Mouse (Mus musculus) hindbrain, embryonic 16.5 days (tissue): ENCODE results near the gene Csn3. TPM values are rescaled to one million over a fixed set of nuclear protein-coding genes. Genes with fewer than 3 reads are reported as not detected.

ENCODE experiments used
- ATAC-seq: fragments of 200-750 bp; cut with Nextera tagmentation; 2 replicates; pipeline ENCODE4 v1.8.0; 2017; ENCODE audit warnings: moderate TSS enrichment, moderate library complexity
- H3K27ac ChIP-seq: fragments of 300-500 bp; sonication (generic); 2 replicates; pipeline ENCODE4 v1.5.1; 2014; ENCODE audit warnings: low read depth, mild to moderate bottlenecking, control low read depth, low read length, moderate library complexity
- H3K27me3 ChIP-seq: fragments of 300-500 bp; sonication (generic); replicated peaks from 2 replicates; pipeline ENCODE4 v1.6.1; 2014; ENCODE audit warnings: low read length; ENCODE audit not compliant: control insufficient read depth, insufficient read depth
- H3K36me3 ChIP-seq: fragments of 300-500 bp; sonication (generic); 2 replicates; pipeline ENCODE4 v1.6.1; 2014; ENCODE audit warnings: mild to moderate bottlenecking, low read length, moderate library complexity, mixed read lengths; ENCODE audit not compliant: control insufficient read depth, insufficient read depth
- H3K4me1 ChIP-seq: fragments of 300-500 bp; sonication (generic); 2 replicates; pipeline ENCODE4 v1.6.1; 2014; ENCODE audit warnings: low read depth, low read length; ENCODE audit not compliant: control insufficient read depth, insufficient read depth
- H3K4me2 ChIP-seq: fragments of 300-500 bp; sonication (generic); 2 replicates; pipeline ENCODE4 v1.6.1; 2014; ENCODE audit warnings: mild to moderate bottlenecking, low read length, control low read depth, moderate library complexity
- H3K4me3 ChIP-seq: fragments of 300-500 bp; sonication (generic); 2 replicates; pipeline ENCODE4 v1.5.1; 2014; ENCODE audit warnings: mild to moderate bottlenecking, low read length, control low read depth, moderate library complexity
- H3K9ac ChIP-seq: fragments of 300-500 bp; sonication (generic); 2 replicates; pipeline ENCODE4 v1.6.1; 2014; ENCODE audit warnings: low read depth, mild to moderate bottlenecking, control low read depth, low read length, moderate library complexity
- H3K9me3 ChIP-seq: fragments of 300-500 bp; sonication (generic); 2 replicates; pipeline ENCODE4 v1.6.1; 2014; ENCODE audit warnings: mild to moderate bottlenecking, low read length, moderate library complexity; ENCODE audit not compliant: control insufficient read depth
- WGBS: fragments of 180-500 bp; shearing (Covaris S2); extraction: QIAGEN DNeasy Blood & Tissue Kit; methylation state at CpG from one replicate; pipeline ENCODE4 v1.1.7; 2014; 5-methylcytosine and 5-hydroxymethylcytosine counted together
- polyA plus RNA-seq: library from polyadenylated mRNA; unstranded; fragments of >200 nt; fragmentation: Nextera tagmentation; extraction: Ambion mirVana; gene quantifications from 2 replicates; pipeline ENCODE4 v1.2.1, GENCODE M21; 2015

Gene Csn3
- not detected in 2 replicates for polyA plus RNA-seq

DNA sequence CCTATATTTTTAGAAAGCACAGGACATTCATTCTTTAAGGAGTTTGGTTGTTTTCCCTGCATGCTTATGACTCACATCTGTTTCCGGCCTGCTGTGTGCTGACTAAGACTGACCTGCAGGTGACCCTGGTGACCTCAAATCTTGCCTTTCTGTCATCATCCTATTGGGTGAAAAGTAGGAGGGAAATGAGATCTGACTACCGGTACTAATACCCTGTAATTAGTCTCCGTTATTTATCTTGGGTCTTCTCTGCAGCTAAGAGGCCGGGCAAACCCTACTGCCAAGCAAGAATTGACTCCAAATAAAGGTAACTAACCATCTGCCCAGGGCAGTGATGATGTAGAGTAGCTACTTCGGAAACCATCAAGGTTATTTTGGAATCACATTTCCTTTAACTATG, at the start of gene Csn3:
Gene Csn3 (plus strand): TSS at position 208 of the 400 bp plus-strand sequence.
- no peaks in the 10 kb centered on the region for H3K36me3 ChIP-seq
- no peak within 1 kb of the TSS for H3K4me2 ChIP-seq
- no peak within 1 kb of the TSS for H3K9ac ChIP-seq
- no peak within 1 kb of the TSS for H3K4me3 ChIP-seq
- no peaks in the 10 kb centered on the region for H3K27me3 ChIP-seq
- 48% methylated on average over 5 of the region's 5 CpGs for WGBS
- no peak within 1 kb of the TSS for H3K27ac ChIP-seq
- no peaks in the 10 kb centered on the region for H3K4me1 ChIP-seq
- H3K9me3 ChIP-seq = no peaks in the 10 kb centered on the region
- no peak for ATAC-seq

DNA sequence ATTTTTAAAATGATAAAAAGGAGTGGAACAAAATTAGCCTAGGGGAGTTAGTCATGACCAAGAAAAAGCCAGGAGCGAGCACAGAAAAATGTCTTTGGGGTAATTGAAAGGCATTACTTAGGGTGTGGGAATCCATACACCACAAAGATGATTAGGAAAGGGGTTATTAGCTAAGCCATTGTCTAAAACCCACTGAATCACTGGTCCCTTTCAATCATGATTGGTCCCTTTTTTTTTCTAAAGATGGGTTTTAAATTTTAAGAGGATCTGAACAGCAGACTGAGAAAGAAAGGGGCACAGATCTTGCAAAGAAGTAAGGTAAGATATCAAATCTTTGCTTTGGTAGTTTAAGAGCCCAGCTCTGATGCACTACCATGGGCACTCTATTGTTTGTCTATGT, 40.6 kb upstream of the Csn3 start, which contains the start of gene Odam:
Gene Odam (plus strand): TSS at position 301 of the 400 bp plus-strand sequence.
- no peaks in the 10 kb centered on the region for H3K4me1 ChIP-seq
- H3K27ac ChIP-seq = no peak within 1 kb of the TSS
- no peaks in the 10 kb centered on the region for H3K36me3 ChIP-seq
- WGBS = 87% methylated on average over 1 of the region's 1 CpGs
- H3K27me3 ChIP-seq = no peaks in the 10 kb centered on the region
- H3K9ac ChIP-seq = no peak within 1 kb of the TSS
- H3K4me3 ChIP-seq = no peak within 1 kb of the TSS
- ATAC-seq = no peak
- no peaks in the 10 kb centered on the region for H3K9me3 ChIP-seq
- no peak within 1 kb of the TSS for H3K4me2 ChIP-seq

DNA sequence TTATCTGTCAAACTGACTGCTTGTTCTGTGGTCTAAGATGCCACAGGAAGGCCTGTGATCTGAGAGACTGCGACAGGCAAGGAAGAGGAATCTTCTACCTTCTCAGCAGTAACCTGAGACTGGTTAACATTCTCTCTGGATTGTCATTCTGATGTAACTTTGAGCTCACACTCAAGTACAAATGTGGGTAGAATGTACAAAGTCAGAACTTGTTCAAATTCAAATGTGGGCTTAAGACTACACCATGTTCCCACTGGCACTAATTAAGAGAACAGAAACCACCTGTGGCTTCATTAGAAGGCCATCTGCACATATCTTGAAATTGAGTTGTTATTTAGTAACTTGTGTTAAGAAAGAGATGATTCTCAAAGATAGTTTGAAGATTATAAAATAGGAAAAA, 6.2 kb downstream of the Csn3 start:
- Histone ChIP-seq H3K27ac (no peak overlapping the region), H3K4me3 (no peak overlapping the region), H3K4me2 (no peak overlapping the region), H3K4me1 (no peaks in the 10 kb centered on the region), H3K9me3 (no peaks in the 10 kb centered on the region), H3K36me3 (no peaks in the 10 kb centered on the region), H3K9ac (no peak overlapping the region), H3K27me3 (no peaks in the 10 kb centered on the region)
- ATAC-seq = no peak
- 58% methylated on average over 1 of the region's 1 CpGs for WGBS

DNA sequence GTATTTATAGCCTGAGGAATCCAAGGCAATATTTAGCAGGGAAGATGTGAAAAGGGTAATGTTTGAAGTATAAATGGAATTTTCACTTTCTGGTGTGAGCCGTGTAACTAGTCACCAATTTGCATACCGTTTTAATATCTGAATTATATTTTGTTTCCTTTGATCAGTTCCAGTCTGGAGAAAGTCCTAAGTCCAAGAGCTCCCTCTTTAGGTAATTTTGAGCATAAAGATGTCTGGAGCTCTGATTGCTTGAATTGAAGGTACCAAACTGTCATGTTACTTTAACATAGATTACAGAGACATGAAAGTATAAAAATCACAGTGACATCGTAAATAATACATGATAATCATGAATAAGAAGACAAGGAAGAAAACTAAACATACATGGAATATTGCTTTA, 15.4 kb downstream of the Csn3 start:
- 47% methylated on average over 3 of the region's 3 CpGs for WGBS

DNA sequence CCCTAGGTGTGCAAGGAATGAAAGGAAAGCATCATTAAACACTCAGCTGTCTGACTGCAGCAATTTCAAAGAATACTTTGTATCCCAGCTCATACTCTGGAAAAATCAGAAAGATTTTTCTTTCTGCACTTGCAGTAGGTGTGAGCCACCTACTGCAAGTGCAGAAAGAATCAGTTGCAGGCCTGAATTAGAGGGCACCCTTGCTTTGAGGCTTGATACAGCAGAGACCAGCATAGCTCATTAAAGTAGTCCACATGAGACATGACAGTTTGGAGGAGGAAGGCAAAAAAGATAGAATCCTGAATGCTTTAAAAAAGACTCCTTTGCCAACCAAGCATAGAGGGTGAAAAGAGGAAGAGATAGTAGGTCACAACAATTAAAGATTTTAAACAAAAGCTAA, 17.1 kb downstream of the Csn3 start:
- Histone ChIP-seq H3K27ac (no peak overlapping the region), H3K9ac (no peak overlapping the region), H3K4me3 (no peak overlapping the region), H3K36me3 (no peaks in the 10 kb centered on the region), H3K4me2 (no peak overlapping the region), H3K27me3 (no peaks in the 10 kb centered on the region), H3K9me3 (no peaks in the 10 kb centered on the region), H3K4me1 (no peaks in the 10 kb centered on the region)
- ATAC-seq = no peak

More for the DNA sequence above, 15.4 kb downstream of the Csn3 start:
- H3K4me2 ChIP-seq = no peak overlapping the region
- no peak overlapping the region for H3K27ac ChIP-seq
- no peak overlapping the region for H3K9ac ChIP-seq
- H3K27me3 ChIP-seq = no peaks in the 10 kb centered on the region
- H3K9me3 ChIP-seq = no peaks in the 10 kb centered on the region
- no peaks in the 10 kb centered on the region for H3K4me1 ChIP-seq
- no peaks in the 10 kb centered on the region for H3K36me3 ChIP-seq
- no peak for ATAC-seq
- H3K4me3 ChIP-seq = no peak overlapping the region

DNA sequence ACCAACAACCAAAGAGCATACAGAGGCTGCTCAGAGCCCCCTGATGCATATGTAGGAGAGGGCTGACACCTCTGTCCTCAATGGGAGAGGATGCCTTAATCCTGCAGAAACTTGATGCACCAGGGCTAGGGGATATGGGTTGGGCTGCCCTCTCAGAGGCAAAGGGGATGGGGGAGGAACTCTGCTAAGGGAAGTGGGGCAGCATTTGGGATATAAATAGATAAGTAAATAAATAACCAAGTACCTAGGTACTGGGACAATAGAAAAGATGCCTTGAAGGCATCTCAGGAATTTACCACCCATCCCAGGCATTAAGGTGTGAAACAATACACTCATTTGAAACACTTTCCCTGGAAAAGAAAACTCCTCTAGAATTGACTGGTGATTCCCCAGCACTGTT, 26.5 kb downstream of the Csn3 start:
- no peak for ATAC-seq
- H3K27me3 ChIP-seq = no peaks in the 10 kb centered on the region
- no peak overlapping the region for H3K27ac ChIP-seq
- H3K9me3 ChIP-seq = no peaks in the 10 kb centered on the region
- no peak overlapping the region for H3K4me2 ChIP-seq
- H3K4me1 ChIP-seq = no peaks in the 10 kb centered on the region
- no peaks in the 10 kb centered on the region for H3K36me3 ChIP-seq
- H3K4me3 ChIP-seq = no peak overlapping the region
- H3K9ac ChIP-seq = no peak overlapping the region

DNA sequence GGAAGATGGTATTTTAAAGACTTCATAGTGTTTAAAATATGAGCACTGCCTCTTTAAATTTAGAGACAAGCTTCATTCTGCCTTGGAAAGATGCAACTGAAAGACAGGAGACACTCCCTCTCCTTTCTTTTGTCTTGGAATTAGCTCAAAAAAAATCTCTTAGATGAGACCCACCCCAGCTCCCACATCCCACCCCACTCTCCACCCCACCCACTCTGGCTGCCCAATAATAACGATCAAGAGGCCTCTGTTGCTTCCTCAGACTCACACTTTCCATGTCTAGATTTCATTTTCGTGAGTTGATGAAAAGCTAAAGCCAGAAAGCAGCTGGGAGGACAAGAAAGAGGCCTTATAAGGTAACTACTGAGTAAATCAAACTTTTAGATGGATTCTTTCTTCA, 43.8 kb downstream of the Csn3 start, which contains the start of the genes 2310003L06Rik and Gm28434:
Gene 2310003L06Rik (plus strand): TSS at position 259 of the 400 bp plus-strand sequence.
Gene Gm28434 (plus strand): TSS at position 317 of the 400 bp plus-strand sequence.
- ATAC-seq = no peak
- no peaks in the 10 kb centered on the region for H3K9me3 ChIP-seq
- WGBS = 63% methylated on average over 2 of the region's 2 CpGs

DNA sequence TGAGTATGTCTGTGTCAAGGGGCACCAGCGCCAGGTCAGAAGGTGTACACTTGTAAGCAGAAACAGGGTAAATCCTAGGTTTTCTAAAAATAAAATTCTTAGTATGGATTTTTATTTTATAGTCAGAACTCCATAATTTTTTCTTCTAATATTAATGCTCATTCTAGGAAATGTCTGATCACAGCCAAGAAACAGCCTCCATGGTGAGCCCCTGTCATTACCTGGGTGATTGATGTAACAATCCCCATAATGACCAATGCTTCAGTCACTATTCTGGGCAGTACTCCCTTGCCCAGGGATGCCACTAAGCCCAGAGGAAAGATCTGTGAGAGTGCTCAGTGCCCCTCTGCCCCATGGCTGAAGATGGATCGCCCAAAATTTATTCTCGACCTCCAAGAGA, 53.8 kb downstream of the Csn3 start, which contains the start of gene Cabs1:
Gene Cabs1 (plus strand): TSS at position 301 of the 400 bp plus-strand sequence.
- no peaks in the 10 kb centered on the region for H3K27me3 ChIP-seq
- no peaks in the 10 kb centered on the region for H3K9me3 ChIP-seq
- H3K4me1 ChIP-seq = no peaks in the 10 kb centered on the region
- no peak within 1 kb of the TSS for H3K4me3 ChIP-seq
- H3K27ac ChIP-seq = no peak within 1 kb of the TSS
- no peaks in the 10 kb centered on the region for H3K36me3 ChIP-seq
- ATAC-seq = no peak
- 89% methylated on average over 3 of the region's 3 CpGs for WGBS
- no peak within 1 kb of the TSS for H3K9ac ChIP-seq
- H3K4me2 ChIP-seq = no peak within 1 kb of the TSS

More for the DNA sequence above, 43.8 kb downstream of the Csn3 start, which contains the start of the genes 2310003L06Rik and Gm28434:
- H3K27ac ChIP-seq = no peak within 1 kb of the TSS
- H3K36me3 ChIP-seq = no peaks in the 10 kb centered on the region
- no peak within 1 kb of the TSS for H3K9ac ChIP-seq
- H3K4me2 ChIP-seq = no peak within 1 kb of the TSS
- H3K4me1 ChIP-seq = no peaks in the 10 kb centered on the region
- H3K4me3 ChIP-seq = no peak within 1 kb of the TSS
- H3K27me3 ChIP-seq = no peaks in the 10 kb centered on the region
